Mouse (Mus musculus) kidney, embryonic 16.5 days (tissue): ENCODE measurements around the gene Gabbr1. TPM values are rescaled to one million over a fixed set of nuclear protein-coding genes. Genes with fewer than 3 reads are reported as not detected.

ENCODE experiments used
- ATAC-seq: fragments of 200-750 bp; cut with Nextera tagmentation; 2 replicates; pipeline ENCODE4 v1.8.0; 2017; ENCODE audit warnings: moderate TSS enrichment; ENCODE audit not compliant: low FRiP score, low TSS enrichment
- H3K27ac ChIP-seq: fragments of 300-500 bp; sonication (generic); 2 replicates; pipeline ENCODE4 v1.5.1; 2014; ENCODE audit warnings: low read length
- H3K27me3 ChIP-seq: fragments of 300-500 bp; sonication (generic); 2 replicates; pipeline ENCODE4 v1.6.1; 2014; ENCODE audit warnings: low read length, control low read depth, mixed read lengths; ENCODE audit not compliant: insufficient read depth
- H3K36me3 ChIP-seq: fragments of 300-500 bp; sonication (generic); 2 replicates; pipeline ENCODE4 v1.6.1; 2014; ENCODE audit warnings: low read length, control low read depth, mixed read lengths; ENCODE audit not compliant: insufficient read depth
- H3K4me1 ChIP-seq: fragments of 300-500 bp; sonication (generic); 2 replicates; pipeline ENCODE4 v1.6.1; 2014; ENCODE audit warnings: low read length, control low read depth, mixed read lengths; ENCODE audit not compliant: insufficient read depth
- H3K4me2 ChIP-seq: fragments of 300-500 bp; sonication (generic); replicated peaks from 2 replicates; pipeline ENCODE4 v1.6.1; 2014; ENCODE audit warnings: low read depth, low read length
- H3K4me3 ChIP-seq: fragments of 300-500 bp; sonication (generic); 2 replicates; pipeline ENCODE4 v1.5.1; 2014; ENCODE audit warnings: mild to moderate bottlenecking, low read length
- H3K9ac ChIP-seq: fragments of 300-500 bp; sonication (generic); replicated peaks from 2 replicates; pipeline ENCODE4 v1.6.1; 2014; ENCODE audit warnings: low read length
- H3K9me3 ChIP-seq: fragments of 300-500 bp; sonication (generic); 2 replicates; pipeline ENCODE4 v1.6.1; 2016; ENCODE audit warnings: low read length, control low read depth
- WGBS: fragments of 180-500 bp; shearing (Covaris S2); extraction: QIAGEN DNeasy Blood & Tissue Kit; methylation state at CpG from one replicate; pipeline ENCODE4 v1.1.7; 2014; 5-methylcytosine and 5-hydroxymethylcytosine counted together
- polyA plus RNA-seq: library from polyadenylated mRNA; unstranded; fragments of >200 nt; fragmentation: Nextera tagmentation; extraction: Ambion mirVana; gene quantifications from 2 replicates; pipeline ENCODE4 v1.2.1, GENCODE M21; 2015

Gene Gabbr1
- polyA plus RNA-seq, 1 experiment from 2014 or later, result 5.6 TPM

GRCm38 (mm10) chr17:37039127-37039894, 6.5 kb upstream of the Gabbr1 start:
- Histone ChIP-seq H3K4me2 (no peak overlapping the region), H3K4me1 (no peaks in the 10 kb centered on the region), H3K36me3 (no peaks in the 10 kb centered on the region), H3K9ac (no peak overlapping the region), H3K9me3 (no peaks in the 10 kb centered on the region), H3K4me3 (no peak overlapping the region), H3K27me3 (no peaks in the 10 kb centered on the region), H3K27ac (no peak overlapping the region)
- no peak for ATAC-seq
- 90% methylated on average over 2 of the region's 2 CpGs for WGBS

DNA sequence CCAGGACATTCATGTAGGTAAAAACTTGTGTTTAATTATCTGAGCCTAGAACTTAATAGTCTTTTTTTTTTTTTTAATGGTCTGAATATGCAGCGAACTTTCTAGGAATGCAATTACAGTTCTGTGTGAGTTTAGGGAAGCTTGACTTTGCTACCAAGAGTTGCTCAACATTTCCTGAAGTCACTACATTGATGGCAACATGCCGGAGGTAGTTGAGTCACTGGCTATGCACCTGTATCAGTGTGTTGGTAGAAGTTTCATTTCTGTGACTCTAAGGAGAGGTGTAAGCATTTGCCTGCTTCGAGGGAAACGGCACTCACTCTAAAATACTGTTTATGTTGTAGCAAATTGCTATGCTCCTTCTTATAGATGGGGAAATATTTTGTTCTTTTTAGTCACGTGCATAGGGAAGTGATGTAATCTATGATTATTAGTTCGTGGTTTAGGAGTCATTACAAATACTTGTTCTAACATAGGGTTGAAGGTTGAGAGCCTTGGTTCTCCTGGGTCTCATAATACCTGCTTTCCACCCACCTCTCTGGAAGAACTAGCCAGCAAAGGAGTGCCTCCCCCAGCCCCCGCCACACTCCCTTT, 1.0 kb upstream of the Gabbr1 start:
- 66% methylated on average over 7 of the region's 7 CpGs for WGBS
- ATAC-seq, result no peak

GRCm38 (mm10) chr17:37046312-37047112, 746 bp downstream of the Gabbr1 start:
- peak; percentile 75 for ATAC-seq
- Histone ChIP-seq H3K9me3 (no peaks in the 10 kb centered on the region), H3K27ac (peak overlapping the region; percentile 78), H3K4me3 (peak overlapping the region; percentile 87), H3K9ac (peak overlapping the region; percentile 93), H3K27me3 (no peaks in the 10 kb centered on the region), H3K36me3 (no peaks in the 10 kb centered on the region), H3K4me2 (peak overlapping the region; percentile 95), H3K4me1 (peaks cover 24% of the 10 kb centered on the region)
- 0% methylated on average over 45 of the region's 58 CpGs for WGBS

More for the DNA sequence above, 1.0 kb upstream of the Gabbr1 start:
- peak overlapping the region; percentile 95 for H3K4me2 ChIP-seq
- no peaks in the 10 kb centered on the region for H3K9me3 ChIP-seq
- H3K4me1 ChIP-seq, result peaks cover 21% of the 10 kb centered on the region
- H3K4me3 ChIP-seq, result peak overlapping the region; percentile 87
- H3K27me3 ChIP-seq, result no peaks in the 10 kb centered on the region
- H3K27ac ChIP-seq, result no peak overlapping the region
- no peaks in the 10 kb centered on the region for H3K36me3 ChIP-seq
- H3K9ac ChIP-seq, result no peak overlapping the region; the same call in 1 of the 2 replicates

- 23% methylated on average over 19 of the region's 19 CpGs for WGBS
- Histone ChIP-seq H3K27me3 (no peaks in the 10 kb centered on the region), H3K36me3 (0 out of 2 replicates have a peak, but pooled peaks cover 2% of the 10 kb centered on the region), H3K4me3 (peak overlapping the region; percentile 87), H3K4me2 (peak overlapping the region; percentile 95), H3K4me1 (peaks cover 24% of the 10 kb centered on the region), H3K9me3 (no peaks in the 10 kb centered on the region), H3K9ac (no peak overlapping the region; the same call in 1 of the 2 replicates), H3K27ac (no peak overlapping the region)
- no peak for ATAC-seq
Measured at GRCm38 (mm10) chr17:37047332-37047976, 1.7 kb downstream of the Gabbr1 start.

- WGBS, result 41% methylated on average over 3 of the region's 3 CpGs
- ATAC-seq, result no peak
- H3K36me3 ChIP-seq, result 0 out of 2 replicates have a peak, but pooled peaks cover 3% of the 10 kb centered on the region
Measured at GRCm38 (mm10) chr17:37047981-37048380, 2.2 kb downstream of the Gabbr1 start.

GRCm38 (mm10) chr17:37048383-37048782, 2.6 kb downstream of the Gabbr1 start:
- H3K4me2 ChIP-seq, result no peak overlapping the region
- H3K9ac ChIP-seq, result no peak overlapping the region
- no peak overlapping the region for H3K27ac ChIP-seq
- no peak overlapping the region for H3K4me3 ChIP-seq
- no peaks in the 10 kb centered on the region for H3K9me3 ChIP-seq
- WGBS, result 74% methylated on average over 7 of the region's 7 CpGs
- H3K4me1 ChIP-seq, result peaks cover 24% of the 10 kb centered on the region
- no peaks in the 10 kb centered on the region for H3K27me3 ChIP-seq
- 0 out of 2 replicates have a peak, but pooled peaks cover 3% of the 10 kb centered on the region for H3K36me3 ChIP-seq
- no peak for ATAC-seq

More at GRCm38 (mm10) chr17:37047981-37048380, 2.2 kb downstream of the Gabbr1 start:
- no peak overlapping the region for H3K4me3 ChIP-seq
- H3K9me3 ChIP-seq, result no peaks in the 10 kb centered on the region
- no peak overlapping the region for H3K27ac ChIP-seq
- H3K9ac ChIP-seq, result no peak overlapping the region
- no peak overlapping the region for H3K4me2 ChIP-seq
- H3K4me1 ChIP-seq, result peaks cover 24% of the 10 kb centered on the region
- no peaks in the 10 kb centered on the region for H3K27me3 ChIP-seq

DNA sequence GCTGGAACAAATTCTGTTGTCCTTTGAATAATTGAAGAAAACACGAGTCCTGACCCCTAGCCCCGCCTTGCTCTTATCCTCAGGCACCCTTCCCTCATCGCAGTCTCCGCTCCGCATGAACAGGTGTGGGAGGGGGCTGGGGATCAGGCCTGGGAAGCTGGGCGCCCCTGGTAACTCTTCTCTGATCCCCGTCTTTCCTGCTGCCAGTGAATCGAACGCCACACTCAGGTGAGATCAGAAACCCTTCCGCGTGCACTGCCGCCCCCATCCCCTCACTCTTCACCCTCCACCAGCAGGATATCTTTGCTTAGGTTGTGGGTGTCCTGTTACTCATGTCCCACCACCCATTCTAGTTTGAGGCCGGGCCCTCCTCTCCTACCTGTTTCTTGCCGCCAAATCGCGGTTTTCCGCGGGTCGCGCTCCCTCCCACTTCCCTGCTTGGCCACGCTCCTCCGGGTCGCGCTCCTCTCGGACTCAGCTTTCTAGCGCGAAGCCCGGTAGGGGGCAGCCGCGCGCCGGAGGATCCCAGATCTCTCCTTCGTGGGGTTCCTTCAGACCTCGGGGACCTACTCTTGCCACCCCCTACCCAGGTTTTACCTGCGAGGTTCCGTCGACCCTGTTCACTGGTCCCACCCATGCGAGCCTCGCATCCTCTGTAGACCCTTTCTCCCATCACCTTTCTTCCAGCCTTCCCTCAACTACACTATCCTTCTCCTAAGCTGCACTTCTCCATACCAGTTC, 4.0 kb downstream of the Gabbr1 start:
- Histone ChIP-seq H3K4me1 (peaks cover 24% of the 10 kb centered on the region), H3K4me3 (peak overlapping the region; percentile 69), H3K9ac (peak overlapping the region; percentile 76), H3K27ac (no peak overlapping the region; the same call in 1 of the 2 replicates), H3K36me3 (0 out of 2 replicates have a peak, but pooled peaks cover 10% of the 10 kb centered on the region), H3K9me3 (no peaks in the 10 kb centered on the region), H3K4me2 (peak overlapping the region; percentile 96), H3K27me3 (no peaks in the 10 kb centered on the region)
- WGBS, result 4% methylated on average over 39 of the region's 39 CpGs
- ATAC-seq, result peak; percentile 6; the same call in 1 of the 2 replicates

GRCm38 (mm10) chr17:37050399-37050798, 4.6 kb downstream of the Gabbr1 start:
- Histone ChIP-seq H3K27ac (no peak overlapping the region; the same call in 1 of the 2 replicates), H3K9me3 (no peaks in the 10 kb centered on the region), H3K4me3 (peak overlapping the region; percentile 69), H3K36me3 (peaks cover 15% of the 10 kb centered on the region; the same call in 1 of the 2 replicates), H3K9ac (peak overlapping the region; percentile 76), H3K4me1 (peaks cover 21% of the 10 kb centered on the region), H3K4me2 (peak overlapping the region; percentile 96), H3K27me3 (no peaks in the 10 kb centered on the region)
- 2% methylated on average over 22 of the region's 22 CpGs for WGBS
- peak; percentile 35 for ATAC-seq
